Mouse (Mus musculus): ENCODE measurements at regions not wholly inside any gene's neighbourhood (a gene's known extent, or its start where the extent isn't known, plus 50 kb on each side); places are given as distances from the start of the nearest gene placed in this dataset.

DNA sequence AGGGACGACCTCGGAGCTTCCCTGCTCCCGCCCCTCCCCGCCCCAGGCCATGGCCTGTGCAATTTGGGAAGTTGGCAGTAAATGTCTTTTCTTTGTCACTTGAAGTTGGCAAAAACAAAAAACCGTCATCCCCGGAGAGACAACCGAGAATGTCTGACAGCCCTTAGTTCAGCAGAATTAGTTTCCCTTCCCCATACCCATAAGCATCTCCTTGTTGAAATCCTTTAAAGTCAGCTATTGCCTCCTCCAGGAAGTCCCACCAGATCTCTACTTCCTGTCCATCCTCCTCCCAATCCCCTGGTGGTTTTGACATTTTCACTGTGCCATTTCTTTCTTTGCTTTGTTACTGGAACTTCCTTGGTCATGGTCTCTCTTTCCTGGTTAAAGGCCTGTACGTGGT, 54.8 kb downstream of the Foxb1 start:
- no peak for DNase-seq (ENCODE audit: low read depth)

- DNase-seq (ENCODE audit: low read depth) = no peak
Measured at GRCm38 (mm10) chr9:69705071-69705470, 55.7 kb downstream of the Foxb1 start.

- no peak for DNase-seq (ENCODE audit: low read depth)
Measured at GRCm38 (mm10) chr9:69703731-69704130, 57.0 kb downstream of the Foxb1 start.

DNA sequence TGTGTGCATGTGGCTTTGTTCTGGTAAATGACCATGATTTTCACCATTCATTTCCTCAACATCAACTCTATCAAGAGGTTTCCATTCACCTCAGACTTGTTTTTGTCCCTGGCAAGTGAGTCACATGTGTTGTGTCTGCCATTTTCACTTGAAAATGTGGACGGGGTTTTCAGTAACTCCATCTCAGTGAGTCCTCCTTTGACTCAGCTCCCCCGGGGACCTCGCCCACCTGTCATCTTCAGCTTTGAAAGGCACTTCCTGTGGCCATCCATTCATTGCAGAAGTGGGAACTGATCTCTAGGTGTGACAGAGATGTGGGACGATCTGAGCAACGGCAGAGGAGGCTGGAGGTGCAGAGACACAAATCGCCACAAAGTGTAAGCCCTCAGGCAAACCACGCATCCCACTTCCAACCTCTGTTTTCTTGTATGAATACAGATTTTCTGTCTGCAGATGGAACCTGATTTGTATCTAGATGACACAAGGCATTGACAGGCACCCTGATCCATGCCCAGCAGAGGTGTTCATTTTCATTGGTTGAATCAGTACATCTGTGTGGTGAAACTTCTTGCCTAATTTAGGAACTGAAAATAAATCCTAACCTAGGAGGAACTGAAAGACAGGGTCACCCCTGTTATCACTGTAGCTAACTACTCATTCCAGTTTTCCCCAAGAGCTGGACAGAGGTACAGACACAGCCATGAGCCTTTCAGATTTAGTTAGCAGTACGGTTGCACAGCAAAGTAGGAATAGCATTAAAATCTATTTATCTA, 58.4 kb downstream of the Foxb1 start:
- no peak for DNase-seq (ENCODE audit: low read depth)

DNA sequence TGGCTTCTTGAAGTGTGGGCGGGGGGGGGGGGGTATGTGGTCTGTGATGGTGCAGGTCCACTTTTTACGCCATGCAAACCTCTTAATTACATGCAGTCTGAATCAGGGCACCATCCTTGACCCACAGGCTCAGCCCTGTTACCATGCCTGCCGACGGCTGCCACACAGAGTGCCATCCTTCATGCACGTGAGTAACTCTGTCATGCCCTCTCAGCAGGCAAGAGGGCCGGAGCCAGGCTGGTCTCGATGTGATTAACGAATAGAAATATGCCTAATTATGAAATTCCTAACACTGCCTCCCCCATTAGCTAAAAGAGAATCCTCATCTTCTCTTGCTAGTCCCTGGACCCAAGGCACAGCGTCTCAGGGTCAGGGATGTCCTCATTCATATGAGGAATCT, 60.0 kb downstream of the Foxb1 start:
- no peak for DNase-seq (ENCODE audit: low read depth)

DNA sequence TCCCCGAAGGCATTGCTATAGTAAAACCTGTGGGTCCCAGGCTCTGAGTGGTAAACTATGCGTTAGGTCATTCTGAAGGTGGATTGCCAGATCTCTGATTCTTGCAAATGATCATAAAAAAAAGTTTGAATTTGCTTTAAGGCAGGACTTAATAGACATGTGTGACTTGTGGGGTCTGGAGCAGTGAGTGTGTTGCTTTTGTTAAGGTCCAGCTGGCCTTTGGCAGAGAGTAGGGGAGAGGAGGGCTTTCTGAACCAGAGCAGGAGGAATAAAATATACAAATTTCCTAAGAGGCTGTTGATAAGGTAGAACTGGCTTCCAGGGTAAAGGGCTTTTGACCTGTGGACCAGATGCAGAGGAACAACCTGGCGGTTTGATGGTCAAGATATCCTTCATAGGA, 69.0 kb downstream of the Foxb1 start:
- DNase-seq (ENCODE audit: low read depth) = no peak

DNA sequence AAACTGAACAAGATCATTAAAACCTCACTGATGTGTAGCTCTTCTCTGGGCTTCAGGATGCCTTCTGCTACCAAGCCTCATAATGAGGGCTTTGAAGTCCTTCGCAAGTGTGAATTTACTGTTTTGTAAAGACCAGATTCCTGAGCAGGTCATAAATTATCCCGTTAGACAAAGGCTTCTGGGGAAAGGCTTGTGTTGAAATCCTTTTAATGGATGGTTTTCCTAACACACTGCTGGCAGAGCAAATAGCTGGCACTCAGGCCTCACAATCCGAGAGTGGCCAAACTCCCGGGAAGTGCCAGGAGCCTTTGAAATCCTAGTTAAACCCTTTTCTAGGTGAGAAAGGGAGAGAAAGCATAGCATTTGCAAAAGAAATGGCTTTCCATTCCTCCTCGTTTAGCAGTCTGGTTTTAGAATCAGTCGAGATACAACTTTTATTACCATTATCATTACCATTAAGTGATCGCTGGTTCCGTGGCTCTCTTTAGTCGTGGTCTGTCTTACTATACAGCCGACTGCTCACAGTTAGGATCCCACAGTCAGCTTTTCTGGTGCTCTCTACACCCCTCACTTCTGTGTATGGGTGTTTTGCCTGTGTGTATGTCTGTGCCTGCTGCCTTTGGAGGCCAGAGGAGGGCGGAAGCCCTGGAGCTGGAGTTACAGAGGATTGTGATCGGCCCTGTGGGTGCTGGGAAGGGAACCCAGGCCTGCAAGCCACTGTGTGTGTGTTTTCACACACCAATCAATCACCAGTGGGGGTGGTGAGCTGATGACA, 73.2 kb downstream of the Foxb1 start:
- no peak for DNase-seq (ENCODE audit: low read depth)

DNA sequence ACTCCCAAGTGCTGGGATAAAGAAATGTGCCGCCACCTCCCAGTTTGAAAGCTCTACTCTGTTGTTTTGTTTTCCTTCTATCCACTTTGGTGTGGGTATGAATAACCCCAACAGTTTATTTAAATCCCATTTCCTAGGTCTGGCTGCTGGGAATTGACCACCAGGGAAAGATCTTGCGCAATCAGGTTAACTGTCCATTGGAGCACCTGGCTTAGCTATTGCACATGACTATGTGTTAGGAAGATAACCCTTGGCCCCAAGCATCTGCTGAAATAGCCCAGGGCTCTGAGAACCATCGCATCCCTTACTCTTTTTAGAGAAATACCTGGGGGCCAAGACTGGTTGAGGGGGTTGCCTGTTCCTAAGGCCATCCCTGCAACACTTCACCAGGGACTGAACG, 74.0 kb downstream of the Foxb1 start:
- DNase-seq (ENCODE audit: low read depth) = no peak

GRCm38 (mm10) chr9:69685630-69686029, 75.1 kb downstream of the Foxb1 start:
- no peak for DNase-seq (ENCODE audit: low read depth)

- no peak for DNase-seq (ENCODE audit: low read depth)
Measured at GRCm38 (mm10) chr9:69681372-69682213, 79.1 kb downstream of the Foxb1 start.

- DNase-seq (ENCODE audit: low read depth) = no peak
Measured at GRCm38 (mm10) chr9:69678634-69679033, 82.1 kb downstream of the Foxb1 start.

- no peak for DNase-seq (ENCODE audit: low read depth)
Measured at GRCm38 (mm10) chr9:69673463-69674105, 87.2 kb downstream of the Foxb1 start.

DNA sequence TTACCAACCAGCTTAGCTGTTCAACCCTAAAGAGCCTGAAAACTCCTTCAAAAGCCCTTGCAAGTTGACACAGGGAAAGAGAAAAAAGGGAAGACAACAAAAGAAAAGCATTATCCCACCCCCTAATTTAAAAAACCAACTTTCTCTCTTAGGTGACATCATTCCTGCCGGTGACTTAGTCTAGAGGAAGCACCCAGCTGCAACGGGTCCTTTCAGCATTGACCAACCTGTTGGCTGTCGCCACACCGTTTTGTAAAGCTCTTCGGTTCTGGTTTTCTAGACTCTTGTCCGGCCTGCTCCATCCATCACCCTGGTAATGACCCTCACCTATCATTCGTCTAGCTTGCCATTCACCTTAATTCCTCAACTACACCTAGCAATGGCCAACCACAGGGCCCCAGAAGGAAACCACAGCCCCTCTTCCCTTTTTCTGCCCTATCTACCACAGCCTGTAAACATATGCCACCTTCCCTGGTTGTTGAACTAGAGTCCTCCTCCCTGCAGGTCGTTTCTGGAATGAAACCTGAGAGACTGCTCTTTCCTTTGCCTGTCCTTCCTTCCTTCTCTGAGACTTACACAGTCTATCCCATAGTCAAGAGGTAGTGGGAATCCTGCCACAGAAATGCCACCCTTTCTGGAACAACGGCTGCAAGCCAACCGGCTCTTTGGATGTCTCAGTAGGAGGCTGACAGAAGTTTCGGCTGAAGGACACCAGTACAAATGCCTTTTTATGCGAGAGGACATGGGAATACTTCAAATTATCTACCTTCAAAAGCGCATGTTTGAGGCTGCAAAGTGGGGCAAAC, 87.9 kb downstream of the Foxb1 start:
- DNase-seq (ENCODE audit: low read depth) = no peak

DNA sequence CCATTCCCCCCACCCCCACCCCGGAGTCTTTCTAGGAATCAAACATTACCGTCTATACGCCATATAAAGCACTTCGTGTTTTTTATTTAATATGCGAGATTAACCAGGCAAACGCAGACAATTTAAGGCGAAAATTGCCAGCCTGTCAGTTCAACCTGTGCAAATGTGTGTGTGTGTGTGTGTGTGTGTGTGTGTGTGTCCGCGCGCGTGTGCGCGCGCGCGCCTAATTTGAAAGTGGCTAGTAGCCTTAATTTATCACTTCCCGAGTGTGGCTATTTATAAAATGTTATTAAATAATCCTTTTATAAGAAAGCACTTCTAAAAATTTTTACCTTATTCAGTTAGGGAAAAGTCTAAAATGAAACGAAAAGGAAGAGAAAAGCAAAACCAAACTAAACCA, 89.5 kb downstream of the Foxb1 start:
- no peak for DNase-seq (ENCODE audit: low read depth)

DNA sequence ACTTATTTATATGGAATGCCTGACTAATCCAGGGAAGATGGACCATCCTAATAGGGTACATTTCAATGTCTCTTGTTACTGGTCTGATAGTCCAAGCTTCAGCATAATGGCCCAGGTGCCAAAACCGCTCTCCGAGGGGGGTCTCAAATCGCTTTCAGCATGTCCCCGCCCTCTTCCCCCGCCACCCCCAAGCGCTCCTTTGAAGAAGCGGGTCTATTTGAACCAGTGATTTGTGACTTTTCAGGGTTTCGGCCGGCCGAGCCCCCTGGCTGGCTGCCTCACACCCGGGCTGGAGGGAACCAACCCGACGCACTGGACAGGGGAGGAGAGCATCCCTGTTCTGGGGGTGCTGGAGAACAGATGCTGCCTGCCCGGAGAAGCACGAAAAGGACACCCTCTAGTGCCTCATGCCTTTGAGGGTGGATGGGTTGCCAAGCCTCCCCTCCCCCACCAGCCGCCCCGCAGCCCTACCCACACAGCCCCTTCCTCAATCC, 90.1 kb downstream of the Foxb1 start:
- DNase-seq (ENCODE audit: low read depth) = no peak

- no peak for DNase-seq (ENCODE audit: low read depth)
Measured at GRCm38 (mm10) chr9:69669611-69670550, 90.9 kb downstream of the Foxb1 start.

GRCm38 (mm10) chr9:69668475-69669090, 92.2 kb downstream of the Foxb1 start:
- DNase-seq (ENCODE audit: low read depth) = no peak

DNA sequence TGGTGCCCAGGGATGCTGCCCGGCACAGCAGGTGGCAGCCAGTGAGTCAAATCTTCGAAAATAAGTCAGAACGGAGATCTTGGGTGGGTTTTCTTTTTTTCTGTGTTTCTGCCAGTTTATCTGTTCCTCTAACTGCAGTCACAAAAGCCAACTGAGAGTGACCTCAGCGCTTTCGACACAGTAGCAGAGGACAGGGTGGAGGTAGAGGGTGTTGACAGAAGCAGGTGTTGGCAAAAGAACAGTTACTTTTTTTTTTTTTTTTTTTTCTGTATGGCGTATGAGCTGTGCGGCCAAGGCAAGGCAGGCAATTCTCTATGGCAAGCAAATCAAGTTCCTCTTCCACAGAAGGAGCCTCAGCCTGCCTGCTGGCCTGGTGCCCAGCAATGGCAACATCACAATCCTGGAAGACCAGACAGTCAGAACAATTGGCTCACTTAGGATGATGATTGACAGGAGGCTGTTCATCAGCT, 93.6 kb downstream of the Foxb1 start:
- DNase-seq (ENCODE audit: low read depth) = no peak

DNA sequence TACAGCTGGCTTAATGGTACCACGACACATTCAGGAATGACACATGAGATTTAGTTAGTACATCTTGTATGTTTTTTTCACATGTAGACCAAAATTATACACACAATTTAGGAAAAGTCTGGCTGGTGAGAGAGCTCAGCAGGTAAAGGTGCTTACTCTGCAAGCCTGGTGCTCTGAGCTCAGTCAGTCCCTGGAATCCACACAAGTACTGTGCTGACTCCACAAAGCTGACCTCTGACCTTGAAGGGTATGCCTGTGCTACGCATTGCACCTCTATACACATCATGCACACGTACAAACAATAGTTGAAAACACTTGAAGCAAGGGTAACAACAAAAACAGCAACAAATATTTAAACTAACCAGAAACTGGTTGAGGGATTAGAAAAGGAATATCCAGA, 96.5 kb downstream of the Foxb1 start:
- no peak for DNase-seq (ENCODE audit: low read depth)
